Mouse (Mus musculus) ES-E14 (cell line): ENCODE measurements around the gene Rtel1.

Experiments used
- HCFC1 ChIP-seq: IDR thresholded peaks from 2 replicates; pipeline ENCODE4 v1.6.1; 2012; ENCODE audit warnings: low read length, inconsistent platforms, borderline replicate concordance; ENCODE audit not compliant: insufficient read depth
- MAFK ChIP-seq: IDR thresholded peaks from 2 replicates; pipeline ENCODE4 v1.6.1; 2014; ENCODE audit warnings: mild to moderate bottlenecking, low read depth, low read length, inconsistent platforms; ENCODE audit not compliant: insufficient read depth
- ZC3H11A ChIP-seq: IDR thresholded peaks from 2 replicates; pipeline ENCODE4 v1.6.1; 2012; ENCODE audit warnings: low read depth, mild to moderate bottlenecking, inconsistent platforms, low read length, borderline replicate concordance
- ZNF384 ChIP-seq: IDR thresholded peaks from 2 replicates; pipeline ENCODE4 v1.6.1; 2012; ENCODE audit warnings: low read depth, low read length, inconsistent platforms

- no peak for TF ChIP-seq HCFC1
- no peak for TF ChIP-seq MAFK
- no peak for TF ChIP-seq ZC3H11A
- no peak for TF ChIP-seq ZNF384
Observed at GRCm38 (mm10) chr2:181342766-181343165, 23.2 kb downstream of the Rtel1 start.
